Mouse (Mus musculus) layer of hippocampus, adult 9-11 months (tissue): ENCODE results near the gene 4921509C19Rik.
A peak's percentile ranks its signal among the peaks of the same experiment; 100 is the strongest.
"Not testable (repeated sequence)": the region's sequence is repeated elsewhere in the genome, so short reads cannot be mapped to it uniquely, and the experiment has no call there.

Experiments used
- DNase-seq: peaks from one replicate; pipeline ENCODE4 v3.0.0; 2022

The 4921509C19Rik gene

GRCm38 (mm10) chr2:151476053-151476452 is at the start of gene 4921509C19Rik:
TSS of gene 4921509C19Rik (minus strand) at chr2:151476153.
- DNase-seq, result not testable (repeated sequence)

GRCm38 (mm10) chr2:151525520-151525919 is 49.6 kb upstream of the 4921509C19Rik start:
- DNase-seq, result no peak

- no peak for DNase-seq
Observed at GRCm38 (mm10) chr2:151524324-151525041, 48.5 kb upstream of the 4921509C19Rik start.

GRCm38 (mm10) chr2:151519000-151519399 is 43.0 kb upstream of the 4921509C19Rik start:
- no peak for DNase-seq

- peak; percentile 53 for DNase-seq
Observed at GRCm38 (mm10) chr2:151513525-151514285, 37.8 kb upstream of the 4921509C19Rik start.

- peak; percentile 51 for DNase-seq
Observed at GRCm38 (mm10) chr2:151512199-151512598, 36.2 kb upstream of the 4921509C19Rik start.

- DNase-seq, result no peak
Observed at GRCm38 (mm10) chr2:151504226-151504625, 28.3 kb upstream of the 4921509C19Rik start.

- DNase-seq, result no peak
Observed at GRCm38 (mm10) chr2:151500442-151501007, 24.6 kb upstream of the 4921509C19Rik start.

- no peak for DNase-seq
Observed at GRCm38 (mm10) chr2:151498358-151498757, 22.4 kb upstream of the 4921509C19Rik start.

- DNase-seq, result peak; percentile 94
Observed at GRCm38 (mm10) chr2:151494035-151494803, 18.3 kb upstream of the 4921509C19Rik start, which contains the start of gene Nsfl1c. TSS of gene Nsfl1c (plus strand) at chr2:151494182.

- no peak for DNase-seq
Observed at GRCm38 (mm10) chr2:151486496-151486895, 10.5 kb upstream of the 4921509C19Rik start.

GRCm38 (mm10) chr2:151434971-151435370 is 41.0 kb downstream of the 4921509C19Rik start:
- not testable (repeated sequence) for DNase-seq

GRCm38 (mm10) chr2:151434203-151434602 is 41.8 kb downstream of the 4921509C19Rik start:
- not testable (repeated sequence) for DNase-seq
